Mouse (Mus musculus) forebrain, embryonic 11.5 days (tissue): ENCODE measurements at regions not wholly inside any gene's neighbourhood (a gene's known extent, or its start where the extent isn't known, plus 50 kb on each side); places are given as distances from the start of the nearest gene placed in this dataset.

Experiments used
- ATAC-seq: fragments of 200-750 bp; cut with Nextera tagmentation; replicated peaks from 2 replicates; pipeline ENCODE4 v1.8.0; 2017; ENCODE audit warnings: moderate TSS enrichment; ENCODE audit not compliant: low FRiP score
- DNase-seq: peaks from one replicate; pipeline ENCODE4 v3.0.0-alpha.2; 2017; ENCODE audit warnings: low spot score
- H3K27ac ChIP-seq: fragments of 300-500 bp; sonication (generic); 2 replicates; pipeline ENCODE4 v1.5.1; 2014; ENCODE audit warnings: low read depth, low read length
- H3K27me3 ChIP-seq: fragments of 300-500 bp; sonication (generic); 2 replicates; pipeline ENCODE4 v1.6.1; 2014; ENCODE audit warnings: mild to moderate bottlenecking, low read length, mixed read lengths; ENCODE audit not compliant: control insufficient read depth, insufficient read depth
- H3K36me3 ChIP-seq: fragments of 300-500 bp; sonication (generic); 2 replicates; pipeline ENCODE4 v1.6.1; 2014; ENCODE audit warnings: mild to moderate bottlenecking, low read length, moderate library complexity, mixed read lengths; ENCODE audit not compliant: control insufficient read depth, insufficient read depth
- H3K4me1 ChIP-seq: fragments of 300-500 bp; sonication (generic); replicated peaks from 2 replicates; pipeline ENCODE4 v1.6.1; 2014; ENCODE audit warnings: low read length, mixed read lengths; ENCODE audit not compliant: control insufficient read depth, insufficient read depth
- H3K4me2 ChIP-seq: fragments of 300-500 bp; sonication (generic); 2 replicates; pipeline ENCODE4 v1.6.1; 2014; ENCODE audit warnings: low read depth, mild to moderate bottlenecking, low read length, moderate library complexity, mixed read lengths; ENCODE audit not compliant: severe bottlenecking
- H3K4me3 ChIP-seq: fragments of 300-500 bp; sonication (generic); 2 replicates; pipeline ENCODE4 v1.5.1; 2014; ENCODE audit warnings: low read depth, low read length
- H3K9ac ChIP-seq: fragments of 300-500 bp; sonication (generic); 2 replicates; pipeline ENCODE4 v1.6.1; 2014; ENCODE audit warnings: low read length
- H3K9me3 ChIP-seq: fragments of 300-500 bp; sonication (generic); 2 replicates; pipeline ENCODE4 v1.6.1; 2016; ENCODE audit warnings: low read length, mixed read lengths; ENCODE audit not compliant: control insufficient read depth
- WGBS: fragments of 180-500 bp; shearing (Covaris S2); extraction: QIAGEN DNeasy Blood & Tissue Kit; methylation state at CpG from one replicate; pipeline ENCODE4 v1.1.7; 2014; 5-methylcytosine and 5-hydroxymethylcytosine counted together

DNA sequence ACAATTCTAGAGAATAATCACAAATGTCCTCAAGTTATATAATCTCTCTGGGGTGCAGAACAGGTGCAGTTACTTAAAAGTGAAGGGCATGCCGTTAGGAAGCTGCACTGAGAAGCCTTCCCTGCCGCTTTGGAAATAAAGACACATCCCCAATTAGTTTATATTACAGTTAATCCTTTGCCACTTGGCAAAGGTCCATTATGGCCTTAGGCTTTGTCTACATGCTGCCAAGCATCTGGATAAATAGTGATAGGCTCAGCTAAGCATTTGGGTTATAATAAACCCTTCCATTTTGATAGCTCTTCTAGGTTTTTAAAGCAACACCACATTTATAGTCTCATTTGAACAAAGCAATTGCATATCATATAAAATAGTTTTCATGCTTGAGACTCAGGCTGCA lies 625.6 kb downstream of the Klhl13 start:
- Histone ChIP-seq H3K9ac (no peak overlapping the region), H3K4me3 (no peak overlapping the region), H3K4me1 (no peaks in the 10 kb centered on the region), H3K9me3 (no peaks in the 10 kb centered on the region), H3K27me3 (no peaks in the 10 kb centered on the region), H3K27ac (no peak overlapping the region), H3K36me3 (no peaks in the 10 kb centered on the region), H3K4me2 (no peak overlapping the region)
- ATAC-seq (no peak), DNase-seq (no peak)
- WGBS, result 48% methylated on average over 2 of the region's 2 CpGs

DNA sequence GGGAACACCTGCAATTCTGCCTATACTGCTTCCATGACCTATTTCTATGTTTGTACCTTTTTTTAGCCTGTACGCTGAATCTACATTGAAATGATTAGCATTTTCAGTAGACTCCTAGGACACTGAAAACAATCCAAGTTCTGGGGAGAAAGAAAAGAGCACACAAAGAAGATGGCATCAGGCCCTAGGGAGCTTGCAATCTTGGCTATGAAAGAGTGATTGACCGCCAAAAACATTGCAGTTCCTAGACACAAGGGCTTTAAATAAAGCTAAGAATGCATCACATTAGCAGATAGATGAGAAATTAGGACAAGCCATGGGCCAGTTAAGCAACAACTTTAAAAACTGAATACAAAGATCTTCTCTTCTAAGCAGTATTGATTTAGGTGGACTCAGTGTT lies 666.7 kb downstream of the Klhl13 start:
- Histone ChIP-seq H3K4me2 (no peak overlapping the region), H3K4me3 (no peak overlapping the region), H3K36me3 (no peaks in the 10 kb centered on the region), H3K9me3 (no peaks in the 10 kb centered on the region), H3K27me3 (no peaks in the 10 kb centered on the region), H3K27ac (no peak overlapping the region), H3K4me1 (no peaks in the 10 kb centered on the region), H3K9ac (no peak overlapping the region)
- DNase-seq, result no peak
- no peak for ATAC-seq
- 96% methylated on average over 2 of the region's 2 CpGs for WGBS

DNA sequence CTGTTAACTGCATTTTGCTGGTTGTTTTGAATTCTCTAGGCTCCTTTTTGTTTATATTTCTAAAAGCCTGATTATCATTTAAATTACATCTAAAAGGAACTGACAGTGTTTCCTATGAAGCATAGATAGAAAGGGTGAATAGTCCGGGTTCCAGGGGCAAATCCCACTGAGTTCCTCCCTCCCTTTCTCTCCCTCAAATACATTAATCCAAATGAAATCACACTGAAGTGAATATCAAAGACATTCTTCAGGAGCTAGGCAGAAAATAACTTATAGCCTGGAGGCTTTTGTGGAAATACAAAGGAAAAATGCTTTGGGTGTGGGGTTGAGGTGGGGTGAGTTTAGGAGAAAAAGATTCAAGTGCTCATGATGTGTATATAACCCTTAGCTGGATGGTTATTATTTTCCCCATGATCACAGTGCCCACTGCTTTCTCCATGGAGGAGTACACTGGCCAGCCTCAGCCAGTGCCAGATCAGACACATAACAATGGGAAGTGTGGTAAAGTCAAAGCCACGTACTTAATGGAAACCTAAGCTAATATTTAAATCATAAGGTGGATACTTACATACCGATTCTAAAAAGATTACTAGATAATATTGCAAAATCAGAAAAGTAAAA lies 707.0 kb downstream of the Klhl13 start:
- Histone ChIP-seq H3K9me3 (no peaks in the 10 kb centered on the region), H3K4me2 (no peak overlapping the region), H3K9ac (no peak overlapping the region), H3K4me3 (no peak overlapping the region), H3K36me3 (no peaks in the 10 kb centered on the region), H3K27ac (no peak overlapping the region), H3K27me3 (no peaks in the 10 kb centered on the region), H3K4me1 (no peaks in the 10 kb centered on the region)
- ATAC-seq (no peak), DNase-seq (no peak)
- WGBS, result 56% methylated on average over 3 of the region's 3 CpGs
